Mouse (Mus musculus) ES-E14 (cell line): Measurements from ENCODE around the gene Rabl6.

Experiments used
- CHD2 ChIP-seq: IDR thresholded peaks from 2 replicates; pipeline ENCODE4 v1.6.1; 2014; ENCODE audit warnings: mild to moderate bottlenecking, low read depth, low read length, inconsistent platforms
- HCFC1 ChIP-seq: IDR thresholded peaks from 2 replicates; pipeline ENCODE4 v1.6.1; 2012; ENCODE audit warnings: low read length, inconsistent platforms, borderline replicate concordance; ENCODE audit not compliant: insufficient read depth
- MAFK ChIP-seq: IDR thresholded peaks from 2 replicates; pipeline ENCODE4 v1.6.1; 2014; ENCODE audit warnings: mild to moderate bottlenecking, low read depth, low read length, inconsistent platforms; ENCODE audit not compliant: insufficient read depth
- ZC3H11A ChIP-seq: IDR thresholded peaks from 2 replicates; pipeline ENCODE4 v1.6.1; 2012; ENCODE audit warnings: low read depth, mild to moderate bottlenecking, inconsistent platforms, low read length, borderline replicate concordance

DNA sequence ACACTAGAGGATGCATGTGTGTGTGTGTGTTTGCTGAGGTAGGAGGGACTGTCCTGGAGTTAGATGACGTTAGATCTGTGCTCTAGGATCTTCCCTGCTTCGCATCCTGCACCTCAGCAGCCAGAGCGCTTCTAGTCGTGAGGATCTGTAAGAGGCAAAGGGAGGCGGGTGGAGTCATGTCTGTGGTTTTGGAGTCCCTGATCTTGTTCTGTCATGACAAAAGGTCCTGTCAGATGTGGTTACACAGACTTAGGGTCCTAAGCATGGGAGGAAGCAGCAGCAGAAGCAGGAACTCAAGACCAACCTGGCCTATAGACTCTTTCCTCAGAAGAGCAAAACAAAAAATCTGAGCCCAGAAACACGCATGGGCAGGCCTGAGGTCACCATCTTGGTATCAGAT is 12.1 kb upstream of the Rabl6 start:
- no peak for TF ChIP-seq CHD2
- TF ChIP-seq HCFC1 = no peak
- TF ChIP-seq ZC3H11A = no peak
- no peak for TF ChIP-seq MAFK
